Mouse (Mus musculus) adipose tissue, adult 10 weeks (tissue): Measurements from ENCODE around the gene Rwdd1. TPM values are rescaled to one million over a fixed set of nuclear protein-coding genes. Genes with fewer than 3 reads are reported as not detected.

ENCODE experiments used
- polyA plus RNA-seq: library from polyadenylated mRNA; stranded (reverse); fragments of 350-450 nt; fragmentation: Illumina TruSeq; extraction: RNeasy Lipid Tissue Mini Kit (QIAGEN cat#74804); gene quantifications from one replicate; pipeline ENCODE4 v1.2.3, GENCODE M21; 2014; ENCODE audit warnings: low read depth, low replicate concordance

Gene Rwdd1
- polyA plus RNA-seq = 61.1 TPM

GRCm38 (mm10) chr10:34019302-34020075, at the start of gene Rwdd1:
Gene Rwdd1, minus strand, starts transcription at chr10:34019624.

GRCm38 (mm10) chr10:34044210-34044609, 24.8 kb upstream of the Rwdd1 start, which contains the start of gene Calhm4:
Gene Calhm4, minus strand, starts transcription at chr10:34044310.

DNA sequence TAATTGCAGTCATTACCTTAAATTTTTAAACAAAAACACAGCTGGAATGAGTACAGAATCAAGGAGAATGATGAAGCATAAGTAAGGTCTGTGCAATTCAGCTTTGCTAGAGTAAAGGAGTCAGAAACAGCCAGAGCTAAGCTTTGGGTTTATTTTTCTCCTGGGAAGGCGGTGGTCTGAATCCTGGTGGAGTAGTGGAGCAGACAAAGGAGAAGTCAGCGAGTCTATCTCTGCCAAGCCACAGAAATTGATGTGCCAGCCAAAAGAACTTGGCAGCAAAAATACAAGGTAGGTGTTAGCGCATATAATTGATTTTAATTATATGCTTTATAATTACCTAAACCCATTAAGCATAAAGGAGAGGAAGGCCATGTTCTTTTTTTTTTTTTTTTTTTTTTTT, 18.0 kb upstream of the Rwdd1 start, which contains the start of gene Trappc3l:
Gene Trappc3l (plus strand): TSS at position 197 of the 400 bp plus-strand sequence.

GRCm38 (mm10) chr10:33950803-33951583, 68.4 kb downstream of the Rwdd1 start, which contains the start of gene Zup1:
Gene Zup1, minus strand, starts transcription at chr10:33951269.

Other genes starting within 250 kb of the Rwdd1 start
- not detected for gene Sult3a2, start 232.9 kb downstream of the Rwdd1 start, polyA plus RNA-seq
- gene Sult3a1, start 161.9 kb downstream of the Rwdd1 start, polyA plus RNA-seq = not detected
- 3.5 TPM for gene Rsph4a, start 114.5 kb downstream of the Rwdd1 start, polyA plus RNA-seq
- 10.2 TPM for gene Zup1, start 68.4 kb downstream of the Rwdd1 start, polyA plus RNA-seq
- gene Trappc3l, start 18.0 kb upstream of the Rwdd1 start, polyA plus RNA-seq = not detected
- gene Calhm4, start 24.7 kb upstream of the Rwdd1 start, polyA plus RNA-seq = not detected
- gene Calhm5, start 76.9 kb upstream of the Rwdd1 start, polyA plus RNA-seq = 0.53 TPM
- gene Calhm6, start 108.4 kb upstream of the Rwdd1 start, polyA plus RNA-seq = 2.3 TPM
- 12.5 TPM for gene Dse, start 188.1 kb upstream of the Rwdd1 start, polyA plus RNA-seq